Mouse (Mus musculus): ENCODE results near the gene Gm19345. TPM values are rescaled to one million over a fixed set of nuclear protein-coding genes. Genes with fewer than 3 reads are reported as not detected.

Gm19345 gene
- total RNA-seq (2021) = 1 to 10 TPM; 2.3 to 2.5 TPM

DNA sequence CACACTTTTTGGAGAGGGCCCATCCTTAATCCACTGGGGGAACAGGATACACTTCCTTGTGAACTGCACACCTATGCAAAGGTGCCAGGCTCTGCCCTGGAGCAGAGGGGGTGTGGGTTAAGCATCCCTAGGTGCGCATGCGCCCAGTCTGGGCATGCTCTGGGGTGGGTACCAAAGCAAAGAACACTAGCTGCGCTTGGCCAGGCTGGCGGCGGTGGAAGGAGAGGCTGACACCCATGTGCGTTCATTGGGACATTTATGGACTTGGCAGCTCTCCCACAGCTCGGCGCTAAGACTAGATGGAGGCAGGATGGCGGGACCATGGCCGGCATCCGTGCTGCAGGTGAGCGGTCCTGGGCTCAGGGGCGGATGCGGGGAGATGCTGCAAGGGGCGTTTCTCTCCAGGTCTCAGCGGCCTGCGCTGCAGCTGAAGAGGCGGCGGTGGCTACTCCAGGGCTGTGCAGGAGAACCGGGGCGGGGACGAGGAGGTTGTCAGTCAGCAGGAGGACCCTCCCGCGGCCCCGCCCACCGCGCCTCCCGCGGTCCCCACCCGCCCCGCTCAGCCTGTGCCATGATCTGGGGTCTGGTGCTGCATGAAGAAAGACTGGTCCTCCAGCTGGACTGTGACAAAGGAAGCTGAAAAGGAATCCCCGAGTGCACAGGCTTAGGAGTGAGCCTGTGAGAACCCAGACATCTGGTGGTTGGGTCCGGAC lies at the start of gene Gm19345:
Gene Gm19345 (plus strand): TSS at position 146 of the 713 bp plus-strand sequence.
- peak; percentile 23 to 36 for DNase-seq (ENCODE audit: low spot score in 2 of 2)
- intact Hi-C loops (cut with DNase I) = no loop called here

DNA sequence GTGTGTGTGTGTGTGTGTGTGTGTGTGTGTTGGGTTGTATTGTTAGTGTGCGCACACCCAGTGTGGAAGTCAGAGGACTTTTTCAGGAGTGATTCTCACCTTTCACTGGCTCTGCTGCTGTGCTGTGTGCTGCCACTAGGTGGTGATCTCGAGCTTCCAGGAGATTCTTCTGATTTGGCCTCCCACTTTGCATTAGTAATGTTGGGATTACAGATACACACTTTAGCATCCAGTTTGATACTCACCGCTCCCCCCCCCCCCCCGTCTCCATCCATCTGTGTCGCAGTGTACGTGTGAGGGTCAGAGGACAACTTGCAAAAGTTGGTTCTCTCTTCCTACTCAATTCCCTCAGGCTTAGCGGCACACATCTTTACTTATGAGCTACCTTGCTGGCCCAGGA lies 48.8 kb upstream of the Gm19345 start:
- peak; percentile 61 to 65 for DNase-seq (ENCODE audit: low spot score in 2 of 2)
- intact Hi-C loops (cut with DNase I) = loop anchor here (1.0 to 5.0 kb wide), 3 partner anchors 40 to 154 kb away; no protein-coding TSS in a partner anchor

DNA sequence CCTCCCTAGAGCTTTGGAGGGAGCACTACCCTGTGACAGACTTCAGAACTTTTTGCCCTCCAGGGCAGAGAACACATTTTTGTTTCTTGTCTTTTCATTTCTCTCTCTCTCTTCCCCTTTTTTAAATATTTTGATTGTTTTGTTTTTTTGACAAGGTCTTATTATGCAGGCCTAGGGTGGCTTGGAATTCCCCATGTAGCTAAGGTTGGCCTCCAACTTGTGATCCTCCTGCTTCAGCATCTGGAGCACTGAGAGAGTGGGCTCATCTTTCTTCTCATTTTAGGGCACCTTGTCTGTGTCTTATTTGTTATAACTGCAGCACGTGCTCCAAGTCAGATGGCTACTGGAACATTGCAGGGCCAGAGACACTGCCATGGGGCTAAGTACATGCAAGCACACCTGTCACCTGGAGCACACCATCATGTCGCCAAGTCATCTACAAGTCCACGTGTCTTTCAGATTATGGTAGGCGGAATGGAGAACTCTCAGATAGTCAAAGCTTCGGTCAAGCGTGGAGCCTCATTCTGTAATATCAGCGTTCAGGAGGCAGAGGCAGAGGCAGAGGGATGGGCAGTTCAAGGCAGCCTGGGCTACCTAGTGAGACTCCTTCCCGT lies 45.3 kb upstream of the Gm19345 start:
- no peak for DNase-seq (ENCODE audit: low spot score in 2 of 2)
- intact Hi-C loops (cut with DNase I) = no loop called here

DNA sequence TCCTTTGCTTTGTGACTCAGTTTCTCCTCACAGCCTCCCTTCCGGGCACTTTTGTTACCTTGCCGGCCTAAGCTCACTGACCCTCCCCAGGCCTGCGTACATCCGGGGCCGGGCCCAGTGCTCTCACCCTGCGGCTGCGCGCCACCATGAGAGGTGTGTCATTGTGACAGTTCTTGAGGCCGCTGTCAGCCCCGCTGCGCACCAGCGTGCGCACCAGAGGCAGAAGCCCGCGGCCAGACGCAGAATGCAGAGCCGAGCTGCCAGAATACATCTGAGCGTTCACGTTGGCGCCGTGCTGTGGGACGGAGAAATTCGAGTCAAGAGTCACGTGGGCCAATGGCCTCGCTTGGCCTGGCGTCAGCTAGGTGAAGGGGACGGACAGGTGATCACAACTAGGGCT lies 42.4 kb upstream of the Gm19345 start:
- intact Hi-C loops (cut with DNase I) = no loop called here
- peak in 1 of 2 experiments; percentile 31 for DNase-seq (ENCODE audit: low spot score in 2 of 2)

DNA sequence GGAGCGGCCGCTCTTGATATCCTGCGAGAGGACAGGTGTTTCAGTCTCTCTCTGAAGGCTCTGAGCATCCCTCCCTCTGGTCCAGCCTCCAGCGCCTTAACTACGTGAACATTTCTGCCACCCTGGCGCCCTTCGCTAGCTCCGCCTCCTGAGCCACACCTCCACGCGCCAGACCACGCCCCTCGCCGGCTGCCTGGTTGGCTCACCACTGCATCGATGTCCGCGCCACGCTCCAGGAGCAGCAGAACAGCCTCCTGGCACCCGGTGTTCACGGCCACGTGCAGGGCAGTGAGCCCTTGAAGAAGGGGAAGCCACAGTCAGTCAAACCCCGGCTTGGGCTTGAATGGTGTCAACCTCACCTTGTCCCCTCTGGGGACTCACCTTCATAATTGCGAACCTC lies 40.7 kb upstream of the Gm19345 start:
- DNase-seq (ENCODE audit: low spot score in 2 of 2) = peak in 1 of 2 experiments; percentile 20
- intact Hi-C loops (cut with DNase I) = no loop called here

DNA sequence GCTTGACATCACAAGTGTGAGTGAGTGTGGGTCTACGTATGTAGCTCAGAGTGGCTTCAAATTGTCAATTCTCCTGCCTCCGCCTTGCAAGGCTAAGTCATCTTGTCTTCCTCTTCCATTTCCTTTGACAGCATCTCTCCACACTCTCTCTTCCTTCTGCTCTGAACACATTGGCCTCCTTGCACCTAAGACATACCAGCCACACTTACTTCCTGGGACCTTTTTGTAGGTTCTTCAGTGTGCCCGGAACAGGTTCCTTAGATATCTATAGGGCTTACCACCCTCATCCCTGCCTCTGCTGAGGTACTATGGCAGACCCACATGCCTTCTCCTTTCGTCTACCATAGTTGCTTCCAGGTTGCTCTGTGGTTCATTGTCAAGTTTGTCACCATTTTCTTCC lies 38.6 kb upstream of the Gm19345 start:
- DNase-seq (ENCODE audit: low spot score in 2 of 2) = no peak
- intact Hi-C loops (cut with DNase I) = no loop called here

DNA sequence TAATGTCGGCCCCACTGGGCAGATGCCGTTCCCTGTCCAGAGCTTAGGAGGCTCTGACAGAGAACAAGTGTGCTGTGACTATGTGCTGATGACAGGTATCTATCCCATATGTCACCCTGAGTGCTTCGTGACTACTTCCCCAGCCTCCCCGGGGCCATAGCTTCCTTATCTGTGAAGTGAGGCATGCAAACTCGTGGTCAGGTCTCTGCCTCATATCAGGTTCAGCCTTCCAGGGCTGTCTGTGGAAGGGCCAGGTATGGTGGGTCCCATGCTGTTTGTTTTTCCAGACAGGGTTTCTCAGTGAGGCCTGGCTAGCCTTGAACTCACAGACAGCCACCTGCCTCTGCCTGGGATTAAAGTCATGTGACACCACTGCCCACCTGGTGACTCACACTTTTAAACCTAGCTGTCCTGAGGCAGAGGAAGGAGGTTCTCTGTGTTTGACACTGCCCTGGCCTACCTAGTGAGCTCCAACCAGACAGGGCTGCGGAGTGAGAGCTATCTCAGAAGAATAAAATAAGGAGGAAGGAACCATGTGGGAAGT lies 38.2 kb upstream of the Gm19345 start:
- intact Hi-C loops (cut with DNase I) = no loop called here
- DNase-seq (ENCODE audit: low spot score in 2 of 2) = no peak

DNA sequence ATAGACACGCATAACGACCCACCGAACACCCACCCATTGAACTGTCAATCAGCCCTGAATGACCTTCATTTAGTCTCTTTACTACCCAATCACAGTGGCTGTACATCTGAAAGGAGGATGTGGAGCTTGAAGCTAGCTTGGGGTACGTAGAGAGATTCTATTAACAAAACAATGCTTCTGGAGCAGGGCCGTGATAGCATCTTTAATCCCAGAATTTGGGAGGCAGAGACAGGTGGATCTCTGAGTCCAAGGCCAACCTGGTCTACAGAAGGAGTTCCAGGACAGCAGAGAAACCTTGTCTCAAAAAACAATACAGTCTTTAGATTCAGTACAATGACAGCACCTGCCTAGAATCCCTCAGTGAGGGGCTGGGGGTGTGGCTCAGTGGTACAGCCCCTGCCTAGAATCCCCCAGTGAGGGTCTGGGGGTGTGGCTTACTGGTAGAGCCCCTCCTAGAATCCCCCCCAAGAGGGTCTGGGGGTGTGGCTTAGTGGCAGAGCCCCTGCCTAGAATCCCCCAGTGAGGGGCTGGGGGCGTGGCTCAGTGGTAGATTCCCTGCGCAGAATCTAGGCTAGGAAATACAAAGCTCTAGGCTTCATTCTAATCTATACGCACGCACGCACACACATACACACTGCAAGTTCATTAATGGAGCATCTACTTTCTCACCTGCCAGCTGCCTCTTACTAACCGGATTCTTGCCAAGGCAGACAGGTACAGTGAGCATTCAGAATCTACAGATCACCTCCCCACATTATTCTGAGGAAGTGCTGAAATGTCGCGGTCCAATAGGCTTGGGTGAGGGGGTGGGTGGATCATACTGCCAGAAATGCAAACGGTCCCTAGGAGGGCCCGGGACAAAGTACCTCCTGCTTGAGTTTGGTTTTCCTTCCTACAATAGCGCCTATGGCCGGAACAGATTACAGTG lies 36.2 kb upstream of the Gm19345 start:
- no peak for DNase-seq (ENCODE audit: low spot score in 2 of 2)
- intact Hi-C loops (cut with DNase I) = no loop called here

DNA sequence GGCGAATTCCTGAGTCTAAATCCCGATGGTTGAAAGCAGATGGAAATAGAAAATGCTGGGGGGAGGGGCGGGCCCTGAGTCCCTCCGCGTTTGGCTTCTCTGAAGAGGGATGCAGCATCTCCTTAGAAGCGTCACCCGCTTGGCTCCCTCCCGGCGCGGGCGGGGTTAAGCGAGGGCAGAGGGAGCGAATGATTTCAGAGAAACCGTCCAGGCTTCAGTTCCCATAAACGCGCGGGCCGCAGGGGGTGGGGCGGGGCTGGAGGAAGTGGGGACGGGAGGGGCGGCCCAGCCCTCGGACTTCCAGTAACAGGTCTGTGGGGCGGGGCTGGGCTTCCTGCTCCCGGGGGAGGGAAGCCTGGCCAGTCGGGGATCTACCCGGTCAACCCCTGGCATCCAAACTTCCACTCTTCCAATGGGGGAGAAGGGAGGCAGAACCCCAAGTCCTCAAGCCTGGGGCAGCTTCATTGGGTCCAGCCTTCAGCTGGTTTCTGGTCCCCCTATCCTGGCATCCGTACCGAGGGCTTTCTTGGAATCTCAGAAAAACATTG lies 35.5 kb upstream of the Gm19345 start:
- intact Hi-C loops (cut with DNase I) = no loop called here
- peak; percentile 24 to 49 for DNase-seq (ENCODE audit: low spot score in 2 of 2)

DNA sequence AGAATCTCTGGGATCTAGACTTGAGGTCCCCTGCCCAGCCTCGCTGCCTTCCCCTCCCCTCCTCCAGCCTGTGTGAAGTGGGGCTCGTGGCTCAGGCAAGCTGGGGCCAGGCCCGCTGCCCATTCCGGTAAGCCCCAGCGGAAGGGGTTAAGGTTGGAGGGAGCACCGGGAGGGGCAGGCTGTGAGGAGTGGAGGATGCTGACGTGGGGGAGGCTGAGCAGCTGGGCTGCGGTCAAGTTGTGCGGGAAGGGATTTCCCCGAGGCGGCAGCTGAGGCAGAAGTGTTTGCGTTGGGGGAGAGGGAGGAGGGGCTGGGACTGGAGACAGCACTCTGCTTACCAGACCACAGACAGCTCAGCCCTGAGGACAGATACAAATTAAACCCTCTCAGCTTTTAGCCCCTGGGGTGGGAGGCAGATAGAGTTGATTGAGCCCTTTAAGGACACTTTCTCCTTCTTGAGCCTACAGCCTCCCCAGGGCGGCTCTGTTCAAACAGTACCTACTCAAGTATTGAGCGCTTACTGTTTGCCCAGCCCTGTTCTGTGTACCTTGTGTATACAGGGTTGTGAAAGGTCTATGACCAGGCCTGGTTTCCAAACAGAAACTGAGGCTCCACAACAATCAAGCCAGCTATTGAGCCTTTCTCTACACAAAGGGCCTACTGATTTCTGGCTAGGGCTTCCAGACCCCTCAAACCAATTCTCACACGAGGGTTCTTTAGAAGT lies 34.3 kb upstream of the Gm19345 start:
- intact Hi-C loops (cut with DNase I) = no loop called here
- peak in 1 of 2 experiments; percentile 44 for DNase-seq (ENCODE audit: low spot score in 2 of 2)

DNA sequence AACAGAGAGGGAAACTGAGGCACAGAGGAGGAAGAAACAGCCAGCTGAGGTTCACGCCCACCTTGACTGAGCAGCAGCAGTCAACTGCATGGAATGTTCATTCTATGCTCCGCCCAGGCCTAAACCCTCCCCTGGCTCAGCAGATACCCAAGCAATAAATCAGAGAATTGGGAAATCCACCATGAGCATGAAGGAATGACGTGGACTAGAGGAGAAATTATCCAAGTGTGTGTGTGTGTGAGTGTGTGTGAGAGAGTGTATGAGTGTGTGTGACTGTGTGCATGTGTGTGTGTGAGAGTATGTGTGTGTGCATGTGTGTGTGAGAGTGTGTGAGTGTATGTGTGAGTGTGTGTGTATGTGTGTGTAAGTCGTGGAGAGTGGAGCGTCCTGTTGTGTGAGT lies 33.4 kb upstream of the Gm19345 start:
- intact Hi-C loops (cut with DNase I) = no loop called here
- no peak for DNase-seq (ENCODE audit: low spot score in 2 of 2)

DNA sequence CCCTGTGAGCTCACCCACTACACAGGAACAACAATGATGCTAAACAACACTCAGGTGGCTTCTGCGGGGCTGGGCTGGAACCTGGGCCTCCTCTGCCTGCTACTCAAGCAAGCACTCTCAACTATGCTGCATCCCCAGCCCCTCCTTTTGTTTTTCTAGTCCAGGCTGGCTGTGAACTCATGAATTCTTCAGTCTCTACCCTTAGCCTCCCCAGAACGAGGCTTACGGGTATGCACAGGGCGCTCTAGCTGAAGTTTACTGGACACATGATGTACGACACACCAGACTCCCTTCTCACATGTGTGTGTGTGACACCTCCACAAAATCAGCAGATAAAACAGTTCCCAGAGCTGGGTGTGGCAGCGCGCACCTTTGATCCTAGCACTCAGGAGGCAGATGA lies 32.9 kb upstream of the Gm19345 start:
- intact Hi-C loops (cut with DNase I) = no loop called here
- no peak for DNase-seq (ENCODE audit: low spot score in 2 of 2)

DNA sequence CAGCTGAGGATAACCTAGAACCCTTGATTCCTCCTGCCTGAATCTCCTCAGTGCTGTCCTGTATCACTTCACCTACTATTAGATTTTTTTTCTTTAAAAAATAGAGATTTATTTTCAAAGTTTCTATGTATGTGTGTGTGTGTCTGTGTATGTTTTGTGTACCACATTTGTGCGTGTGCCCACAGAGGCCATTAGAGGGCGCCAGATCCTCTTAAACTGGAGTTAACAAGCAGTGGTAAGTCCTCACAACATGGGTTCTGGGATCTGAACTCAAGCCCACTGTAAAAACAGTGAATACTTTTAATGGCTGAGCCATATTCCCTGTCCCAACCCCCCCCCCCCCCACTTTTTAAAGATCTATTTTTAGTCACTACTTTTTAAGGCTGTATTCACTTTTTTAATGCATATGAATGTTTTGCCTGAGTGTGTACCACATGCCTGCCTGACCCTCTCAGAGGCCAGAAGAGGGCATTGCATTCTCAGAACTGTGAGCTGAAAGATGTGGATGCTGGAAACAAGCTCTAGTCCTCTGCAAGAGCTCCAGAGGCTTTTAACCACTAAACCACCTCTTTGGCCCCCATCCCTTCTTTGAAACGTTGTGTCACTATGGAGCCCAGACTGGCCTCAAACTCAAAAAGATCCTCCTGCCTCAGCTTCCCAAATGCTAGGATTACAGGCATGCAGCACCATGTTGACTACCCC lies 31.3 kb upstream of the Gm19345 start:
- intact Hi-C loops (cut with DNase I) = no loop called here
- DNase-seq (ENCODE audit: low spot score in 2 of 2) = no peak

DNA sequence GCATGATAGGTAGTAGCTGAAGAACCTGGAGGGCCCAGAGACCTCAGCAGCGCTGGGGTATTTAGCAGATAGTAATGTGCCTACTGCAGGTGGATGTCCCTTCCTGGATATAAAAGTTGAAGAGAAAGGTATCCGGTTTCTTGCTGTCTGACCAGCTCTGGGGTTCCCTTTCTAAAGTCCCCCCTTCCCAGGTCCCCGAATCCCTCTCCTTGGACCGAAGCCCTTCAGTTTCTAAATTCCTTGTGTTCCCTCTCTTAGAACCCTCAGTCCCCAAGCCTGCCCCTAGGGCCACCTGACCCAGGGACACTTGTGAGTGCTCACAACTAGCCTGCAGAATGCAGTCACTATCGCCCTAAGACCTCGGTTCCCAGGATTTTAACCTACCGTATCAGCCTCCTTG lies 30.2 kb upstream of the Gm19345 start:
- intact Hi-C loops (cut with DNase I) = no loop called here
- no peak for DNase-seq (ENCODE audit: low spot score in 2 of 2)

DNA sequence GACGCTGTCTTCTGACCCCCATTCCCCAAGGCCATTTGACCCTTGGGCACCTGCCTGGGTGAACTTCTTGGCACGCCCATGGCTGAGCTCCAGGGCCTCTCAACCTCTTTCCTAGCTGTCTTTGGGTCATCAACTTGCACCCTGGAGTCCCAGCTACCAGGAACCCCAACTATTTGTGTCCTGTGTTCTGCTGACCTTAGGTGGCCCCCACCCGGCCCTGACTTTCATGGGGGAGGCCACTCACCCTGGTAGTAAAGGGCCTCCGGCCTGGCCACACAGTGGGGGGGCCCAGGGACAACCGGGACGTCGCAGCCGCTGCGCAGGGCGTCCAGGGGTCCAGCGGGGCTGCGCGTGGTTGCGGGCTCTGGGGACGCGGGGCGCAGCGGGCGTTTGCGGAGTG lies 29.6 kb upstream of the Gm19345 start:
- intact Hi-C loops (cut with DNase I) = no loop called here

DNA sequence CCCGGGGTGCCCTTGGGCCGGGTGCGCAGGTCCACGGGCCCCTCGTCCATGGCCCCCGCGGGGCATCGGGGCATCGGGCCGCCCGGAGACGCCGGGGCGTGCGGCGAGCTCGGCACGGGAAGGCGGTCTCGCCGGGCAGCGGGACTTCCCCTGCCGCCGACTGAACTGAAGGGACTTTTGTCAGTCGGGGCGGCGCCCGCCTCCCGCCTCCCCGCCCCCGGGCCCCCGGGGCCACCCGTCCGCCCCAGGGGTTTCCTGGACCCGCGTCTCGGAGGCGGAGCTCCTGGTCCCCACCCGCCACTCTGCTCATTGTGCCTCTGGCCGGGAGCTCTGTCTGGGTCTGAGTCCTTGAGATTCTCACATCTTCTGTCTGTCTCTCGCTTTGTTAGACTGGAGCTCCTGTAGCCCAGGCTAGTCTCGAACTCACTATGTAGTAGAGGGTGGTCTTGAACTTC lies 29.2 kb upstream of the Gm19345 start, which contains the start of gene Bcl3:
Gene Bcl3 (minus strand): TSS at position 167 of the 455 bp plus-strand sequence.
- intact Hi-C loops (cut with DNase I) = no loop called here
- no peak for DNase-seq (ENCODE audit: low spot score in 2 of 2)

More for the DNA sequence above, 29.6 kb upstream of the Gm19345 start:
- DNase-seq (ENCODE audit: low spot score in 2 of 2) = no peak

DNA sequence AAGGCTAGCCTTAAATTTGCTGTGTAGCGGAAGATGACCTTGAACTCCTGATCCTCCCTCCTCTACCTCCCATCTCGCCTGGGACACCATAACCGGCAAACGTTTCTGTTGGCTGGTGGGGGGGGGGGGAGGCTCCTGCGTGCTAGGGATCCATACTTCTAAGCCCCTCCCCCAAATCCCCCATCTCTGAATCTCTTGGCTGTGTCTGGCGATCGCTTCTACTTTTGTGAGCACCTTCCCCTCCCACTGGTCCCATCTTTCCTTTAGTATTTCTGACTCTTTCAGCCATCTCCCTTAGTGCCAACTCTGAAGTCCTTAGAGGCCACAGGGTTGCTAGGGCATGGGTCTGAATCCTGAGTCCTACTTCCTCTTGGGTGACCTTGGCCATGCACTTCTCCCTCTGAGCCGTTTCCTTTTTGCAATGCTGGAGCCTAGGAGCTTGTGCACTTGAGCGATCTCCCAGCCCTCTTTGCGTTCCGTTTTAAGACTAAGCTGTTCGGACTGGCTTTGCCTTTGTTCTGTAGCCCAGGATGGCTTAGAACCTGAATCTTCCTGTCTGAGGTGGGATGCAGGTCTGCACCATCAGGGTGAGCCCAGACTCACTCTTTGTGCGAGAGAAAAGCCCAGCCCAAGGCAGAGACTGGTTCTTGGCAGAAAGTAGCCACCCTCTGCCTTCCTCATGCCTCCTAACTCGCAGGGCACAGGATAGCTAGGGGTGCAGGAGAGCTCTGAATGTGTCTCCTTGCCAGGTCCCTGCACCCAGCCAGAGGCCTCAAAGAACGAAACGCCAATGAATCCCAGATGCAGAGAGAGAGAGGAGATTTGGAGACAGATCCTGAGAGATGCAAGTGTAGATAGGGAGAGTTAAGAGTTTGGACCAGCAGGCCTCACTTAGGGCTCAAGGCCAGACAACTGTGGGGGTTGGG lies 28.3 kb upstream of the Gm19345 start:
- DNase-seq (ENCODE audit: low spot score in 2 of 2) = no peak
- intact Hi-C loops (cut with DNase I) = no loop called here

All from left cerebral cortex, postnatal 25 days (tissue).